Mouse (Mus musculus): ENCODE data around the gene Olfr1443.

- TF ChIP-seq CTCF (IDR thresholded peaks at IDR 0.05; ENCODE audit: control insufficient read depth, insufficient read depth, insufficient replicate concordance, low read depth, low read length) (no peak), POLR2A (IDR thresholded peaks at IDR 0.05; ENCODE audit: control insufficient read depth, low read depth, low read length) (no peak)
Measured at GRCm38 (mm10) chr19:12636863-12637262, 41.0 kb upstream of the Olfr1443 start.
